Mouse (Mus musculus) intestine, postnatal 0 days (tissue): Measurements from ENCODE around the gene Hcrt. TPM values are rescaled to one million over a fixed set of nuclear protein-coding genes. Genes with fewer than 3 reads are reported as not detected.

Source experiments
- ATAC-seq: fragments of 200-750 bp; cut with Nextera tagmentation; 2 replicates; pipeline ENCODE4 v1.8.0; 2017; ENCODE audit warnings: mild to moderate bottlenecking, moderate TSS enrichment, moderate library complexity
- H3K27ac ChIP-seq: fragments of 300-500 bp; sonication (generic); 2 replicates; pipeline ENCODE4 v1.5.1; 2014; ENCODE audit warnings: mild to moderate bottlenecking, low read depth, low read length, moderate library complexity
- H3K27me3 ChIP-seq: fragments of 300-500 bp; sonication (generic); replicated peaks from 2 replicates; pipeline ENCODE4 v1.6.1; 2014; ENCODE audit warnings: low read length, mixed read lengths; ENCODE audit not compliant: control insufficient read depth, insufficient read depth
- H3K36me3 ChIP-seq: fragments of 300-500 bp; sonication (generic); 2 replicates; pipeline ENCODE4 v1.6.1; 2014; ENCODE audit warnings: mild to moderate bottlenecking, moderate library complexity; ENCODE audit not compliant: control insufficient read depth, insufficient read depth
- H3K4me1 ChIP-seq: fragments of 300-500 bp; sonication (generic); replicated peaks from 2 replicates; pipeline ENCODE4 v1.6.1; 2014; ENCODE audit warnings: antibody characterized with exemption, low read length, mixed read lengths; ENCODE audit not compliant: control insufficient read depth, insufficient read depth
- H3K4me2 ChIP-seq: fragments of 300-500 bp; sonication (generic); replicated peaks from 2 replicates; pipeline ENCODE4 v1.6.1; 2014; ENCODE audit warnings: low read depth, mild to moderate bottlenecking, moderate library complexity
- H3K4me3 ChIP-seq: fragments of 300-500 bp; sonication (generic); 2 replicates; pipeline ENCODE4 v1.5.1; 2014; ENCODE audit warnings: low read depth, low read length
- H3K9ac ChIP-seq: fragments of 300-500 bp; sonication (generic); 2 replicates; pipeline ENCODE4 v1.6.1; 2014; ENCODE audit warnings: mild to moderate bottlenecking, low read depth, low read length
- H3K9me3 ChIP-seq: fragments of 300-500 bp; sonication (generic); 2 replicates; pipeline ENCODE4 v1.6.1; 2016; ENCODE audit warnings: mixed run types; ENCODE audit not compliant: control insufficient read depth
- CTCF ChIP-seq: sonication (generic); IDR thresholded peaks from 2 replicates; pipeline ENCODE4 v1.5.1; 2016; ENCODE audit warnings: low read depth, mild to moderate bottlenecking, control low read depth, antibody characterized with exemption, moderate library complexity
- WGBS: fragments of 180-500 bp; shearing (Covaris S2); extraction: QIAGEN DNeasy Blood & Tissue Kit; methylation state at CpG from one replicate; pipeline ENCODE4 v1.1.7; 2014; 5-methylcytosine and 5-hydroxymethylcytosine counted together
- polyA plus RNA-seq: library from polyadenylated mRNA; unstranded; fragments of >200 nt; fragmentation: Nextera tagmentation; extraction: Ambion mirVana; gene quantifications from 2 replicates; pipeline ENCODE4 v1.2.1, GENCODE M21; 2015

Gene Hcrt
- polyA plus RNA-seq, result not detected in 2 replicates

DNA sequence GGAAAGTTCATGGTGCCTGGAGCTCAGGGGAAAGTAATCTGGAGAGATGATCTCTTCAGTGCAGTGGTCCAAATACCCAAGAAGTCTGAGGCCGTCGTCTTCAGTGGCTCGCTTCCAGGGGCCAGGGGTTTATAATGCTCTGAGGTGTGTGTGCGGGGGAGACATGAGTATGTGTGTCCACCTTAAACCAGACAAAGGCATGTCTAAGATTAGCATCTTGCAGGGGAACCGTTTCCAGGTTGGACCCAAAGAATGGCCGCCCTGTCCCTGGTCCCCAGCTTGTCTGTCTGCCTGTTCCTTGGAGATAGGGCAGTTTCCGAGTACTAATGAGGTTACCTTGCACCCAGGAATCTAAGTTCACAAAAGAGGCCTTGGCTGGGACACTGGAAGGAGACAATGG is at the start of gene Hcrt:
Gene Hcrt, minus strand, starts transcription at position 101 of the 400 bp plus-strand sequence.
- peak within 1 kb of the TSS; percentile 38 for H3K9ac ChIP-seq
- WGBS, result 91% methylated on average over 7 of the region's 7 CpGs

DNA sequence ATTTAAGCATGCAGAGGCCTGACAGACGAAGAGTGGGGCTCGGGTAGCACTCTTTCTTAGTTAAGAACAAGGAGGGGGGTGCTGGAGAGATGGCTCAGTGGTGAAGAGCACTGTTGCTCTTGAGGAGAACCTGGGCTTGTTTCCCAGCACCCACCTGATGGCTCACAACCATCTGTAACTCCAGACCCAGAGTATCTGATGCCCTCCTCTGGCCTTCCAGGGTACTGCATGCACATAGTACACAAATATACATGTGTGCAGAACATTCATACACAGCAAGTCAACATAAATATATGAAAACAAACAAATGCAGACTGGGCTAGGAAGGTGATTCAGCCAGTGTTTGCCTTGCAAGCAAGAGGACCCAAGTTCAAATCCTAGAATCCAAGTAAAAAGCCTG is 48.4 kb upstream of the Hcrt start:
- Histone ChIP-seq H3K4me1 (no peaks in the 10 kb centered on the region), H3K9me3 (no peaks in the 10 kb centered on the region), H3K27ac (no peak overlapping the region), H3K36me3 (no peaks in the 10 kb centered on the region), H3K9ac (no peak overlapping the region), H3K27me3 (no peaks in the 10 kb centered on the region), H3K4me2 (no peak overlapping the region), H3K4me3 (no peak overlapping the region)
- 98% methylated on average over 2 of the region's 2 CpGs for WGBS
- no peak for ATAC-seq
- TF ChIP-seq CTCF, result peak; percentile 48

More for the DNA sequence above, at the start of gene Hcrt:
- no peak for ATAC-seq
- TF ChIP-seq CTCF, result no peak
- peaks cover 22% of the 10 kb centered on the region for H3K27me3 ChIP-seq
- no peaks in the 10 kb centered on the region for H3K36me3 ChIP-seq
- H3K4me2 ChIP-seq, result peak within 1 kb of the TSS; percentile 76
- no peaks in the 10 kb centered on the region for H3K9me3 ChIP-seq
- no peak within 1 kb of the TSS for H3K27ac ChIP-seq
- no peaks in the 10 kb centered on the region; the same call in 1 of the 2 replicates for H3K4me1 ChIP-seq
- H3K4me3 ChIP-seq, result peak within 1 kb of the TSS; percentile 47

DNA sequence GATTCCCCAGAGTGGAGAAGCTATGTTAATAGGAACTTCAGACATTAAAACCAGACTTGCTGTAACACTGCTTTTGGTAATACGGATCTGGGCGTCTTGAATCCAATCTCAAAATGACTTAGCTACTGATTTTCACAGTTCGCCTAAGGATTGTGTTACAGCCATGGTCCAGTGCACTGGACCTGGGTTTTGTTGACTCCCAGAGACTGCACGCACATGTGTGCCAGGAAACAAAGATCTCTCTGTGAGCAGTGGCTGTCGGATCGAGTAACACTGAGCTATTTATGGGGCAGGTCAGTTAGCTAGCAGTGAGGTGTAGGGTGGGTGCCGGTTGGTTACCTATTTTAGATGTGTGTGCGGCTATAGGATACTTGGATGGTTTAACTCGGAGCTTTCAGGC is 47.8 kb upstream of the Hcrt start:
- no peaks in the 10 kb centered on the region for H3K27me3 ChIP-seq
- H3K36me3 ChIP-seq, result peaks cover under 1% of the 10 kb centered on the region; the same call in 1 of the 2 replicates
- no peak for TF ChIP-seq CTCF
- no peak overlapping the region for H3K4me2 ChIP-seq
- no peak overlapping the region for H3K27ac ChIP-seq
- WGBS, result 83% methylated on average over 9 of the region's 9 CpGs
- no peaks in the 10 kb centered on the region for H3K4me1 ChIP-seq
- no peak overlapping the region for H3K4me3 ChIP-seq
- no peaks in the 10 kb centered on the region for H3K9me3 ChIP-seq
- ATAC-seq, result no peak
- no peak overlapping the region for H3K9ac ChIP-seq

DNA sequence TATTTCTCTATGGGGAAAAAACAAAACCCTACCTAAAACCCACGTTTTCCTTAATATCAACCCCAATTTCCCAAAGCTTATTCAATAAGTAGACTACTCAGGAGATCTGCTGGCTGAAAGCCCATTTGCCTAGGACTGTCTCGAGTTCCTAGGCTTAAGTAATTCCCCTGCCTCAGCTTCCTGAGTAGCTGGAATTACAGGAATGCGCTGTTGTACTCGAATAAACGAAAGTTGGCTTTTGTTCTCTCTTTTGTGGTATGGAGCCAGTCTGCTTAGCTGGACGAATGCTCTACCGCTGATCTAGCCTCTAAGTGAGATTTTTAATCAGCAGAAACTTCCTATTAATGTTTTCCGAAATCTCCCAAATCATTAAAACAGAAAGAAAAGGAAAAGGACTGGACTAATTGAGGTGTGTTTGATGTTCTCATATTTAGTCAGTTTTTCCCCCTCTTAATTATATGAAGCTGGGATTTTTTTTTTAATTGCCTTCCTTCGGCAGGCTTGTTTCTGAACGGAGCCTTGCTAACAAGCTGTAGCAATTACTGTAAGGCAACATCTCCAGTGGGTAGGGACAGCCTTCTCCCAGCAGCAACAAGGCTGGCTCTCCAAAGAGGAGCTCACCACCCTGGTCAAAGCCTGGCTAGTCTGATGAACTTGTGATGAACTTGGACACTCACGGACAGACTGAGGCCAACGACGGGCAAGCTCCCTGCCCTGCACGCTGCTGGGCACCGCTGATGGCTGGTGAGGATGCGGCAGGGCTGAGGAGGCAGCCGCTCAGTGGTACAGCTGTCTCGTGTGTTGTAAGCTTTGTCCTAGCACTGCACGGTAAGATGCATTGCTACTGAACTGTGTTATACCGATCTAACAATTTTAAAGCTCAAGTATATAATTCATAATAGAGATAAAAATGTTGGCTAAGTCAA is 43.9 kb upstream of the Hcrt start:
- Histone ChIP-seq H3K9ac (no peak overlapping the region), H3K36me3 (peaks cover 39% of the 10 kb centered on the region), H3K27me3 (no peaks in the 10 kb centered on the region), H3K27ac (no peak overlapping the region), H3K9me3 (no peaks in the 10 kb centered on the region), H3K4me3 (no peak overlapping the region), H3K4me2 (no peak overlapping the region), H3K4me1 (no peaks in the 10 kb centered on the region)
- no peak for TF ChIP-seq CTCF
- WGBS, result 76% methylated on average over 20 of the region's 20 CpGs
- ATAC-seq, result no peak

DNA sequence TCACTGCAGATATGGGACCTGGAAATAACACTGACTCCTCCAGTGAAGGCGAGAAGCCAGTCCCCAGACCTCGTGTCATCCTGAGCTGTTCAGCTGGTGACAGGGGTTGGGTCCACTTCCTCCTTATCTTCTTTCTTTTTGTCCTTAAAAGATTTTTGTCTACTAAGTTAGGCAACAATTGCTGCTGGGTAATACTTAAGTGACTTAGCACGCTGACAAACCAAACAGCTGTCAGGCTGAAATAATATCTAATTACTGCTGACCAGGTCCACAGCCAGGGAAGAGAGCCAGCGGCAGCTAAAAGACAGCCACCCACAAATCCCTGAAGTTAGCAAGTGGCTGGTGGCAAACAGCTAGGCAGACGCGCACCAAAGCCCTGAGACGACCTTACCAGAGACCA is 42.8 kb upstream of the Hcrt start:
- 78% methylated on average over 7 of the region's 7 CpGs for WGBS
- no peak overlapping the region for H3K4me3 ChIP-seq
- no peak for ATAC-seq

DNA sequence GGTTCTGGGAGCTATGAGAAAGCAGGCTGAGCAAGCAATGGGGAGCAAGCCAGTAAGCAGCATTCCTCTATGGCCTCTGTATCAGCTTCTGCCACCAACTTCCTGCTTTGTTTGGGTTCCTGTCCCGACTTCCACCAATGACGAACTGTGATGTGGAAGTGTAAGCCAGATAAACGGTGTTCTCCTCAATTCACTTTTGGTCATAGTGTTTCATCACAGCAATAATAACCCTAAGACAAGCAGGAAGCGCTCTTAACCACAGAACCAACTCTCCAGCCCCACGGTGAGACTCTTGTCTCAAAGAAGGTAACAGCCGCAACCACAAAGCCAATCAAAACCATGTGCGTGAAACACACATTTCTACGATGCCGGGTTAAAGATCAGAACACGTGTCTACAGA is 41.7 kb upstream of the Hcrt start:
- TF ChIP-seq CTCF, result no peak
- Histone ChIP-seq H3K9ac (no peak overlapping the region), H3K4me2 (no peak overlapping the region), H3K4me3 (no peak overlapping the region), H3K27me3 (no peaks in the 10 kb centered on the region), H3K9me3 (no peaks in the 10 kb centered on the region), H3K36me3 (peaks cover 56% of the 10 kb centered on the region), H3K27ac (no peak overlapping the region), H3K4me1 (no peaks in the 10 kb centered on the region)
- ATAC-seq, result no peak
- 93% methylated on average over 10 of the region's 10 CpGs for WGBS

More for the DNA sequence above, 42.8 kb upstream of the Hcrt start:
- H3K9me3 ChIP-seq, result no peaks in the 10 kb centered on the region
- H3K4me1 ChIP-seq, result no peaks in the 10 kb centered on the region
- no peak overlapping the region for H3K27ac ChIP-seq
- H3K9ac ChIP-seq, result no peak overlapping the region
- no peak for TF ChIP-seq CTCF
- no peaks in the 10 kb centered on the region for H3K27me3 ChIP-seq
- H3K4me2 ChIP-seq, result no peak overlapping the region
- peaks cover 50% of the 10 kb centered on the region for H3K36me3 ChIP-seq
